In genomic region chr1:86406914-86407313, GRCm38 (mm10) we compare ENCODE assay signal across 11 mouse cellular contexts. TPM values are rescaled to one million over a fixed set of nuclear protein-coding genes. Genes with fewer than 3 reads are reported as not detected.
DNase-seq lines count a peak whose midpoint lies in the region; ATAC-seq lines count a peak whose summit lies in the region.
"Had no signal": no experiment of that assay in that cellular context is flagged by ENCODE, and none has a peak within 500 bp of the region (broad histone marks: within the 10 kb centered on the region; RNA-seq: fewer than 3 reads in every experiment).

No protein-coding gene starts in this region.

- WGBS in heart, embryonic 16.5 days, result 41% methylated on average over 8 of the region's 8 CpGs
- 49% methylated on average over 8 of the region's 8 CpGs for WGBS in liver, embryonic 12.5 days (ENCODE audit: insufficient replicate concordance)
- WGBS in midbrain, embryonic 15.5 days, result 73% methylated on average over 8 of the region's 8 CpGs

- H3K4me2 ChIP-seq in heart, embryonic 16.5 days (ENCODE audit: low read depth, low read length), result no peak overlapping the region
- H3K4me2 ChIP-seq in liver, embryonic 12.5 days, result no peak overlapping the region
- H3K4me2 ChIP-seq in midbrain, embryonic 15.5 days, result no peak overlapping the region
- H3K4me2 ChIP-seq: limb, embryonic 15.5 days had no signal

- no peaks in the 10 kb centered on the region for H3K36me3 ChIP-seq in heart, embryonic 16.5 days (ENCODE audit: control insufficient read depth, insufficient read depth)
- no peaks in the 10 kb centered on the region for H3K36me3 ChIP-seq in liver, embryonic 12.5 days
- H3K36me3 ChIP-seq in midbrain, embryonic 15.5 days (replicated peaks), result no peaks in the 10 kb centered on the region
- H3K36me3 ChIP-seq: limb, embryonic 15.5 days had no signal

- peak overlapping the region; percentile 31 for H3K27ac ChIP-seq in heart, embryonic 16.5 days (ENCODE audit: low read length)
- H3K27ac ChIP-seq in liver, embryonic 12.5 days, result peak overlapping the region; percentile 48; the same call in 1 of the 2 replicates
- H3K27ac ChIP-seq in midbrain, embryonic 15.5 days, result no peak overlapping the region
- H3K27ac ChIP-seq: limb, embryonic 15.5 days had no signal

- no peaks in the 10 kb centered on the region for H3K27me3 ChIP-seq in heart, embryonic 16.5 days (ENCODE audit: control insufficient read depth, insufficient read depth, low read length)
- no peaks in the 10 kb centered on the region for H3K27me3 ChIP-seq in liver, embryonic 12.5 days (replicated peaks)
- H3K27me3 ChIP-seq in midbrain, embryonic 15.5 days (replicated peaks), result no peaks in the 10 kb centered on the region
- H3K27me3 ChIP-seq: limb, embryonic 15.5 days had no signal

- no peak for ATAC-seq in heart, embryonic 16.5 days (replicated peaks; ENCODE audit: extremely low read depth, insufficient read depth, low FRiP score)
- peak; percentile 60 for ATAC-seq in liver, embryonic 12.5 days
- ATAC-seq in neutrophil, adult 5-6 weeks (ENCODE audit: extremely low read depth, insufficient number of reproducible peaks, low FRiP score, poor library complexity, severe bottlenecking), result peak; percentile 33; the same call in 1 of the 2 replicates
- no peak for ATAC-seq in midbrain, embryonic 15.5 days (replicated peaks)

- peak; percentile 44 for DNase-seq in layer of hippocampus, adult 9-11 months
- no peak for DNase-seq in layer of hippocampus, postnatal 10 days (ENCODE audit: low spot score in 2 of 2)
- DNase-seq in cerebellum, adult 9-10 months, result no peak
- DNase-seq in Muller cell, postnatal 12 days (ENCODE audit: inconsistent ontology term), result no peak

- H3K4me3 ChIP-seq in heart, embryonic 16.5 days (ENCODE audit: low read length), result no peak overlapping the region
- no peak overlapping the region for H3K4me3 ChIP-seq in liver, embryonic 12.5 days
- H3K4me3 ChIP-seq in midbrain, embryonic 15.5 days, result no peak overlapping the region
- H3K4me3 ChIP-seq: limb, embryonic 15.5 days had no signal

- no peak overlapping the region for H3K9ac ChIP-seq in heart, embryonic 16.5 days (ENCODE audit: low read length)
- H3K9ac ChIP-seq in liver, embryonic 12.5 days, result no peak overlapping the region
- no peak overlapping the region for H3K9ac ChIP-seq in midbrain, embryonic 15.5 days
- H3K9ac ChIP-seq: limb, embryonic 15.5 days had no signal

- peaks cover 7% of the 10 kb centered on the region for H3K4me1 ChIP-seq in heart, embryonic 16.5 days (ENCODE audit: control insufficient read depth, insufficient read depth, low read length)
- peaks cover 20% of the 10 kb centered on the region for H3K4me1 ChIP-seq in liver, embryonic 12.5 days
- no peaks in the 10 kb centered on the region for H3K4me1 ChIP-seq in midbrain, embryonic 15.5 days

- H3K9me3 ChIP-seq in heart, embryonic 16.5 days (replicated peaks; ENCODE audit: control insufficient read depth, low read length), result peaks cover 5% of the 10 kb centered on the region; the same call in 1 of the 2 replicates
- H3K9me3 ChIP-seq in liver, embryonic 12.5 days (replicated peaks), result peaks cover 8% of the 10 kb centered on the region
- H3K9me3 ChIP-seq in midbrain, embryonic 15.5 days, result no peaks in the 10 kb centered on the region
- H3K9me3 ChIP-seq: limb, embryonic 15.5 days had no signal

RNA-seq across cellular contexts. Expression of gene Nmur1, which starts 19.1 kb away (rescaled TPM):
- total RNA-seq in layer of hippocampus, postnatal 10 days (2021), result not detected
- polyA plus RNA-seq in heart, embryonic 16.5 days (2015; fragmentation: Nextera tagmentation; extraction: Ambion mirVana), result not detected in 2 replicates
- 0.19 TPM in 1 of 2 replicates, not detected in the other for polyA plus RNA-seq in liver, embryonic 12.5 days (2016; fragmentation: Nextera tagmentation; extraction: Ambion mirVana)
- not detected in 2 replicates for total RNA-seq in neutrophil, adult 5-6 weeks (2017)
- polyA plus RNA-seq in midbrain, embryonic 15.5 days (2015; fragmentation: Nextera tagmentation; extraction: Ambion mirVana), result 0.61 TPM in 1 of 2 replicates, not detected in the other
- polyA plus RNA-seq: heart, embryonic 14.5 days; limb, embryonic 15.5 days had no signal

RNA-seq across cellular contexts. Expression of gene Tex44, which starts 19.2 kb away (rescaled TPM):
- total RNA-seq in layer of hippocampus, postnatal 10 days (2021), result not detected
- polyA plus RNA-seq in heart, embryonic 16.5 days (2015; fragmentation: Nextera tagmentation; extraction: Ambion mirVana), result not detected in 2 replicates
- not detected in 2 replicates for polyA plus RNA-seq in liver, embryonic 12.5 days (2016; fragmentation: Nextera tagmentation; extraction: Ambion mirVana)
- total RNA-seq in neutrophil, adult 5-6 weeks (2017), result not detected in 2 replicates
- polyA plus RNA-seq in midbrain, embryonic 15.5 days (2015; fragmentation: Nextera tagmentation; extraction: Ambion mirVana), result not detected in 2 replicates
- polyA plus RNA-seq: cortical plate, adult 2 months; heart, embryonic 14.5 days; limb, embryonic 15.5 days had no signal

RNA-seq across cellular contexts. Expression of gene Ncl, which starts 47.7 kb away (rescaled TPM):
- total RNA-seq in layer of hippocampus, postnatal 10 days (2021), result 100 to 1,000 TPM; 192 to 208 TPM
- polyA plus RNA-seq in heart, embryonic 16.5 days (2015; fragmentation: Nextera tagmentation; extraction: Ambion mirVana), result 230 and 276 TPM in 2 replicates
- polyA plus RNA-seq in liver, embryonic 12.5 days (2016; fragmentation: Nextera tagmentation; extraction: Ambion mirVana), result 648 and 660 TPM in 2 replicates
- total RNA-seq in neutrophil, adult 5-6 weeks (2017), result 236 and 246 TPM in 2 replicates
- 184 and 193 TPM in 2 replicates for polyA plus RNA-seq in midbrain, embryonic 15.5 days (2015; fragmentation: Nextera tagmentation; extraction: Ambion mirVana)

Comparison
In these comparisons a context has a peak if more than half of its experiments do, and no peak if none do; other contexts are left out.
1. ATAC-seq: peak in liver, embryonic 12.5 days (single experiment) and neutrophil, adult 5-6 weeks (single experiment); none in heart, embryonic 16.5 days (single experiment) and midbrain, embryonic 15.5 days (single experiment).